Mouse (Mus musculus) c-Kit-positive CD71-positive TER-119-negative erythroid progenitor cells, embryonic 14.5 days (primary cell): Measurements from ENCODE around the gene Olfr672.
"Not testable (repeated sequence)": the region's sequence is repeated elsewhere in the genome, so short reads cannot be mapped to it uniquely, and the experiment has no call there.

Experiments used
- DNase-seq: peaks from one replicate; pipeline ENCODE4 v3.0.0-alpha.2; 2013; ENCODE audit warnings: low read depth

The Olfr672 gene

GRCm38 (mm10) chr7:105001929-105002328 is at the start of gene Olfr672:
TSS of gene Olfr672 (minus strand) at chr7:105002029.
- DNase-seq: no peak

- DNase-seq: not testable (repeated sequence)
Measured at GRCm38 (mm10) chr7:105033836-105034235, 32.0 kb upstream of the Olfr672 start.

- DNase-seq: no peak
Measured at GRCm38 (mm10) chr7:105032398-105032797, 30.6 kb upstream of the Olfr672 start, which contains the start of gene Olfr676. TSS of gene Olfr676 (plus strand) at chr7:105032698.

GRCm38 (mm10) chr7:105028360-105028759 is 26.5 kb upstream of the Olfr672 start, which contains the start of gene Olfr675:
TSS of gene Olfr675 (minus strand) at chr7:105028460.
- no peak for DNase-seq

- no peak for DNase-seq
Measured at GRCm38 (mm10) chr7:105022530-105022929, 20.7 kb upstream of the Olfr672 start.

- no peak for DNase-seq
Measured at GRCm38 (mm10) chr7:104979026-104979425, 22.8 kb downstream of the Olfr672 start, which contains the start of gene Olfr671. TSS of gene Olfr671 (minus strand) at chr7:104979126.

GRCm38 (mm10) chr7:104972507-104972906 is 29.3 kb downstream of the Olfr672 start:
- DNase-seq: not testable (repeated sequence)

- DNase-seq: no peak
Measured at GRCm38 (mm10) chr7:104962520-104962919, 39.3 kb downstream of the Olfr672 start, which contains the start of gene Olfr670. TSS of gene Olfr670 (minus strand) at chr7:104962620.

- not testable (repeated sequence) for DNase-seq
Measured at GRCm38 (mm10) chr7:104950234-104950633, 51.6 kb downstream of the Olfr672 start.
